Mouse (Mus musculus) CH12F3 (cell line): ENCODE data around the gene Gm21915.

Experiments
- in situ Hi-C: fragments of 300-500 bp; cut with MboI; formaldehyde crosslinking; loops from 2 replicates; pipeline ENCODE4 v1.14.3; 2020; ENCODE audit warnings: low sequenced_read_pairs

Gm21915 gene

GRCm38 (mm10) chr9:40670313-40670712 lies at the start of gene Gm21915:
TSS of gene Gm21915 (plus strand) at chr9:40670613.
- in situ Hi-C loops, result no loop called here

- in situ Hi-C loops, result no loop called here
Observed at GRCm38 (mm10) chr9:40622265-40622664, 48.1 kb upstream of the Gm21915 start.

GRCm38 (mm10) chr9:40622793-40623192 lies 47.6 kb upstream of the Gm21915 start:
- in situ Hi-C loops, result no loop called here

GRCm38 (mm10) chr9:40625341-40625740 lies 45.1 kb upstream of the Gm21915 start:
- in situ Hi-C loops, result loop anchor here (5.0 kb wide), 1 partner anchor 127 kb away; no protein-coding TSS in a partner anchor

DNA sequence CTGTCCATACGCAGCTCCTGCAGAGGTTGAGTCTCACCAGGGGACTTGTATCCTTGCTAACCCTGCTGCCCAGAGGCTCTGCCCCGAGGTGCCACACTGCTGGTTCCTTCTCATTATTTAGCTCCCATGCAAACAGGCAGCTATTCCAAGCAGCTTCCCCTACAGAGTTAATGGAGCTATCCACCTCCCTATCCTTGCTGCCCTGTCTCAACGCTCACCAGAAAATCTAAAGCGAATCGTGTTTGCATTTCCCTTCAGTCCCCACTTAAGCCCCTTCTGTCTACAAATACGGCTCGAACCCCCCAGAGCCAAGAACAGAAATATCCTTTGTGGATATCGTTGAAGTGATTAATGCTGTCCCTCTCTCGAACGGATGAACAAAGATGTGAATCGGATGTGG lies 43.8 kb upstream of the Gm21915 start:
- in situ Hi-C loops, result loop anchor here (5.0 kb wide), 1 partner anchor 126 kb away; no protein-coding TSS in a partner anchor

DNA sequence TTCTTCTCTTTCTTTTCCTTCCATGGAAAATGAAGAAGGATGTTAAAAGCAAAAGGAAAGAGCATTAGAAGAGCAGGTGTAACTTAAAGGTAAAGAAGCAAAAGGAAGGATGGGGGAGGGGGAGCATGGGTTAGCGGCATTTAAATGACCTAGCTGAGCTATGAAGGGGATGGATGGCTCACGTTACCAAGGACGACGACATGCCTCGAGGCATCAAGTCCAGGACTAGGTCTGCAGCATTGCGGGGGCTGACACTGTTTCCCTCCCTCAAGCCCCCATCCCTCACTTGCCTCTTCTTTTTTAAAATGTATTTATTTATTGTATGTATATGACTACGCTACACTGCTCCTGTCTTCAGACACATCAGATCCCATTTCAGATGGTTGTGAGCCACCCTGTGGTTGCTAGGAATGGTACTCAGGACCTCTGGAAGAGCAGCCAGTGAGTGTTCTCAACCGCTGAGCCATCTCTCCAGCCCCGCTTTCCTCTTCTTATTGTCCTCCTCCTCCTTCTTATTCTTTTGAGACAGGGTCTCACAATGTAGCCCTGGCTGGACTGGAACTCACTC lies 43.2 kb upstream of the Gm21915 start:
- in situ Hi-C loops, result loop anchor here (5.0 kb wide), 1 partner anchor 125 kb away; no protein-coding TSS in a partner anchor

DNA sequence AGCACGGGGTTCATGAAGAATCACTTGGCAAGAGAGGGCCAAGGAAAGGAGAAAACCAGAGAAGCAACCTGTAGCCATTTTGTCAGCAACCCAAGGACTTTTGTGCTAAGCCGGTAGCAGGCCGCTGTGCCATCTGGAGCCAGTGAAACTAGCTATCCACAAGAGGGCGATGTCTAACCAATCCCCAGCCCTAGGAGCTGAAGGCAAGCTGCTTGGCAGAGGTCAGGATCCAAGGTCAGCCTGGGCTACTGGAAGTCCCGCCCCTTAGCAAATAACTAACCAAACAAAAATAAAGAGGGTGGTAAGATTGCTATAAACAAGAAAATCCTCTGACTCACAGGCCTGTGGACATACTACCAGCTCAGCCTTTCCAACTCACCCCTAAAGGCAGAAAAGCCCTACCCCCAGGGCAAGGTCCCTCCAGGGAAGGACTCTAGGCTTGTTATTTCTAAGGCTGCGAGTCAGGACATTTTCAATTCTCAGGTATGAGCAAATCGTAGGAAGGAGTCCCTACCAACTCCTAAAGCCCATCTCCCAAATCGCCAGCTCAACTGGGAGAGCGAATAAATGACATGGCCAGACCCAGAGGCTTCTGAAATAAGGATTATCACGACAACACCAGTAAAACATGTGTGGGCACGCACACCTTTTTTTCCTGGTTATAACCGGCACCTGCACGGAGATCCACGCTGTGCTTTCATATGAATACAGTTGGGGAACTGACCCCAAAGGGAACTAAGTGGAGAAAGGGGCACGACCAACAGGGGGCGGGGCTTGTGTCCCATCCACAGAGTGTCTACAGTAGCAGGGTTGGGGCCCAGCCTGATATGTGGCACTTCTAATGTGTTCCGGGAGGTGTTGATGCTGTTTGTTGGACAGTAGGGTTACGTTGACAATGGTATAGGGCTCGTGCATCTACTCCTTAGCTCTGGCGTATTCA lies 42.0 kb upstream of the Gm21915 start:
- in situ Hi-C loops, result loop anchor here (5.0 kb wide), 1 partner anchor 124 kb away; no protein-coding TSS in a partner anchor

DNA sequence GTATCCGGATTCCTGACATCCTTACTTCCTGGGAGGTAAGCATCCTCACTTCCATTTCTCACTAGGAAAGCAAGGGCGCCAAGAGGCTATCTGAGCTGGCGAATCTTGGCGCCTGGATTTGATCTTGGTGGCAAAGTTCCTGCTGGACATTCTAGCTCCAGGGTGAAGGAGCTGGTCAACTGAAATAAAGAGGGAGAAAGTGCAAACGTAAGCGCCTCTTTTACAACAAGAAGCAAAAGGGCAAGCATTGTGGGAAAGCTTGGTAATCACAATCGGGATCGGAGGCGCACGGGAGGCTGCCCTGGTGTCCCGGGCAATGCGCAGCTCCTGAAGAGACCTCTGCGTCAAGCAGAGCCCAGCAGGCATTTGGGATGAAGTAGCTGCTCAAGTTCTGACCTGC lies 41.0 kb upstream of the Gm21915 start:
- in situ Hi-C loops, result loop anchor here (5.0 kb wide), 1 partner anchor 123 kb away; no protein-coding TSS in a partner anchor

DNA sequence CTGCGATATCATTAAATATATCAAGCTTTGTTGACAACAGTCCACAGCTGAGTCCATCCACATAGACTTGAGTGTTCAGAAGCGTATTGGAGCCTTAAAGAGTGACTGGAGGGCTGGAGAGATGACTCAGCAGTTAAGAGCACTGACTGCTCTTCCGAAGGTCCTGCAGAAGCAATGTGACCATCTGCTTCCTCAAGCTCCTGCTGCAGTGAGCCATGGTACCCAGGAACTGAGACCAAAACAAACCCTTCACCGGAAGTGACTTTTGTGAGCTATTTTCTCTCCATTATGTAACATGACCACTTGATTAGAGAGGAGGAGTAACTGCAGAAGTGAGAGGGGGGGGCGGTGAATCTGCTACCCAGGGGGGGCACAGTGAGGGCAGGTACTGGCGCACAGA lies 39.3 kb upstream of the Gm21915 start:
- in situ Hi-C loops, result no loop called here

DNA sequence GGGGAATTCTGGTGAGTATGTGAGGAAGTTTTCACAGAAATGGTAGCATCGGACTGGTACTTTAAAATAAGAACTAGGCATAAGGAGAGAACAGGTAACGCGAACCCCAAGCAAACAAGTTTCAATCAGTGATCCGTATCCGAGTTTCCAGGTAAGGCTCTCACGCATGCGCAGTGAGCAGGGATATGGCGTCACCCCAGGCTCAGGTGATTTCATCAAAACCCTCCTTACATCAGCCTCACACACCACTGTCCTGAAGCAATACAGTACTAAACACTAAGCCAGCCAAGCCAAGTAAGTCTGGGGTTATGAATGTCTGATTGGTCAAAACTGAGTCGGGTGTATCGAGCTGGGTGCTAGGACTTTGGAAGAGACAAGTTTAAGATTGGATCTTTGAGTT lies 38.9 kb upstream of the Gm21915 start:
- in situ Hi-C loops, result no loop called here

DNA sequence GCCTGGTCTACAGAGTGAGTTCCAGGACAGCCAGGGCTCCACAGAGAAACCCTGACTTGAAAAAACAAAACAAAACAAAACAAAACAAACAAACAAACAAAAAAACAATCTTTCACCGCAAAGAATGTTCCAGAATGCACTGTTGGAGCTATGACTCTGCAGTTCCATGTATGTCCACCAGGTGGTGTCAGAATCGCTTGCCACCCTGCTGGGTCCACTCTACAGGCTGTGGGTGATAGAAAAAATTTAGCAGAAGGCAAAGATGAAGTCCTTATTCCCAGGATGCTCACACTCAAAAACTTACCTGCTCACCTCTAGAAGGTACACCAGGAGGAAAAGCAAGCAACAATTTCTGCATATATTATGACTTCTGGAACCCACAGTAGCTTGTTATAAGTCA lies 34.4 kb upstream of the Gm21915 start:
- in situ Hi-C loops, result no loop called here

GRCm38 (mm10) chr9:40637705-40638393 lies 32.6 kb upstream of the Gm21915 start:
- in situ Hi-C loops, result no loop called here

- in situ Hi-C loops, result no loop called here
Observed at GRCm38 (mm10) chr9:40638394-40639049, 31.9 kb upstream of the Gm21915 start.

GRCm38 (mm10) chr9:40639536-40640187 lies 30.8 kb upstream of the Gm21915 start:
- in situ Hi-C loops, result no loop called here

- in situ Hi-C loops, result no loop called here
Observed at GRCm38 (mm10) chr9:40641318-40641717, 29.1 kb upstream of the Gm21915 start.

- in situ Hi-C loops, result no loop called here
Observed at GRCm38 (mm10) chr9:40642470-40643220, 27.8 kb upstream of the Gm21915 start.

- in situ Hi-C loops, result no loop called here
Observed at GRCm38 (mm10) chr9:40649444-40649843, 21.0 kb upstream of the Gm21915 start.

DNA sequence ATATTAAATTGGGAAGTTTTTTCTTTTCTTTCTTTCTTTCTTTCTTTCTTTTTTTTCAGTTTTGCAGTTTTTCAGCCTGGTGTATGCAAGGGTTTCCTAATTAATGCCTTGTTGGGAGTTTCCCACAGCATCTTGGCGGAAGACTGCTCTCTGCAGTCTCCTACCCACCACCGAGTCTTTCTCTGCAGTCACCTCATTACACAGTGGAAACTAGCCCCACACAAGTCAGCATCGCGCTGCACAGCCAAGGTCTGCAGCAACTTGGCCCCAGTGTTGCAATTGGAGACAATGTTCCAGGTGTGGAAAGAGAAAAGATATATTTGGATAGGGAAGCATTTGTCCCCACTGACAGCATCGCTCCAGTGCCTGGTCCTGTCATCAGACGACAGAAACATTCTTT lies 20.4 kb upstream of the Gm21915 start:
- in situ Hi-C loops, result no loop called here

GRCm38 (mm10) chr9:40651239-40651859 lies 19.1 kb upstream of the Gm21915 start:
- in situ Hi-C loops, result no loop called here
